Mouse (Mus musculus) B cell, adult 2 months (primary cell): ENCODE results near the gene Prrt2.

ENCODE experiments used
- DNase-seq, 2 experiments: peaks; one replicate each; pipeline ENCODE4 v3.0.0; 2022

Gene Prrt2

GRCm38 (mm10) chr7:127020901-127021562, at the start of gene Prrt2, which contains the start of gene Gm42742:
TSS of gene Prrt2 (minus strand) at chr7:127021211.
TSS of gene Gm42742 (minus strand) at chr7:127021097.
- DNase-seq = peak; percentile 37 to 39

- DNase-seq = no peak
Observed at GRCm38 (mm10) chr7:127066317-127066716, 45.3 kb upstream of the Prrt2 start.

GRCm38 (mm10) chr7:127065538-127065937, 44.5 kb upstream of the Prrt2 start:
- no peak for DNase-seq

- DNase-seq = no peak
Observed at GRCm38 (mm10) chr7:127055026-127055585, 34.1 kb upstream of the Prrt2 start.

GRCm38 (mm10) chr7:127041851-127042672, 21.1 kb upstream of the Prrt2 start, which contains the start of gene Kif22:
TSS of gene Kif22 (minus strand) at chr7:127042471.
- DNase-seq = peak; percentile 89 to 91

GRCm38 (mm10) chr7:127031244-127031643, 10.2 kb upstream of the Prrt2 start:
- no peak for DNase-seq

- no peak for DNase-seq
Observed at GRCm38 (mm10) chr7:127030172-127030571, 9.2 kb upstream of the Prrt2 start.

- DNase-seq = no peak
Observed at GRCm38 (mm10) chr7:127027885-127028284, 6.9 kb upstream of the Prrt2 start.

GRCm38 (mm10) chr7:127026984-127027726, 6.1 kb upstream of the Prrt2 start, which contains the start of gene Maz:
TSS of gene Maz (minus strand) at chr7:127027037.
- peak; percentile 98 to 99 for DNase-seq

- peak in 1 of 2 experiments; percentile 84 for DNase-seq
Observed at GRCm38 (mm10) chr7:127026616-127026983, 5.6 kb upstream of the Prrt2 start.

- DNase-seq = peak; percentile 66 to 69
Observed at GRCm38 (mm10) chr7:127026161-127026600, 5.2 kb upstream of the Prrt2 start.

GRCm38 (mm10) chr7:127025556-127026160, 4.6 kb upstream of the Prrt2 start:
- peak in 1 of 2 experiments; percentile 61 for DNase-seq

GRCm38 (mm10) chr7:127024755-127025555, 3.9 kb upstream of the Prrt2 start:
- DNase-seq = peak; percentile 78

GRCm38 (mm10) chr7:127023896-127024690, 3.1 kb upstream of the Prrt2 start:
- no peak for DNase-seq

- DNase-seq = no peak
Observed at GRCm38 (mm10) chr7:127023272-127023691, 2.3 kb upstream of the Prrt2 start.

GRCm38 (mm10) chr7:127022528-127023271, 1.7 kb upstream of the Prrt2 start:
- no peak for DNase-seq

- DNase-seq = no peak
Observed at GRCm38 (mm10) chr7:127021563-127022527, 834 bp upstream of the Prrt2 start.

- DNase-seq = peak in 1 of 2 experiments; percentile 11
Observed at GRCm38 (mm10) chr7:127020491-127020890, 520 bp downstream of the Prrt2 start.
